Mouse (Mus musculus): Measurements from ENCODE around the gene Gm44973.

DNA sequence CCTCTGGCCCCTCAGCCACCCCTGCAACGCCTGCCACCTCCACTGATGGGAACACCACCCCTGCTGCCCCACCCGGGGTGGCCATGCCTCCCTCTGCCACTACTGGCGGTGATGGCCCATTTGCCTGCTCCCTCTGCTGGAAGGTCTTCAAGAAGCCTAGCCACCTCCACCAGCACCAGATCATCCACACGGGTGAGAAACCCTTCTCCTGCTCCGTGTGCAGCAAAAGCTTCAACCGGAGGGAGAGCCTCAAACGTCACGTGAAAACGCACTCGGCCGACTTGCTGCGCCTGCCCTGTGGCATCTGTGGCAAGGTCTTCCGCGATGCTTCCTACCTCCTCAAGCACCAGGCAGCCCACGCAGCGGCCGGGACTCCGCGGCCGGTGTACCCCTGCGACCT lies 14.7 kb downstream of the Gm44973 start:
- TF ChIP-seq POLR2A (IDR thresholded peaks at IDR 0.05; ENCODE audit: insufficient read depth, low read depth, low read length) (no peak), CTCF (IDR thresholded peaks at IDR 0.05) (no peak)
